Mouse (Mus musculus): Measurements from ENCODE around the gene Dpep3. TPM values are rescaled to one million over a fixed set of nuclear protein-coding genes. Genes with fewer than 3 reads are reported as not detected.

The Dpep3 gene
- polyA plus RNA-seq, 1 experiment from 2014 or later, result not detected

- no peak overlapping the region for H3K4me3 ChIP-seq
- H3K27ac ChIP-seq (replicated peaks), result no peak overlapping the region
- no peak overlapping the region for H3K4me2 ChIP-seq
- H3K27me3 ChIP-seq, result no peaks in the 10 kb centered on the region
- peaks cover 20% of the 10 kb centered on the region for H3K4me1 ChIP-seq (replicated peaks)
- no peak for ATAC-seq (ENCODE audit: low read depth)
- peaks cover 32% of the 10 kb centered on the region for H3K36me3 ChIP-seq
- no peak overlapping the region for H3K9ac ChIP-seq
- WGBS, result 92% methylated on average over 11 of the region's 11 CpGs
- H3K9me3 ChIP-seq, result no peaks in the 10 kb centered on the region
Observed at GRCm38 (mm10) chr8:105932525-105932924, 46.7 kb downstream of the Dpep3 start.

DNA sequence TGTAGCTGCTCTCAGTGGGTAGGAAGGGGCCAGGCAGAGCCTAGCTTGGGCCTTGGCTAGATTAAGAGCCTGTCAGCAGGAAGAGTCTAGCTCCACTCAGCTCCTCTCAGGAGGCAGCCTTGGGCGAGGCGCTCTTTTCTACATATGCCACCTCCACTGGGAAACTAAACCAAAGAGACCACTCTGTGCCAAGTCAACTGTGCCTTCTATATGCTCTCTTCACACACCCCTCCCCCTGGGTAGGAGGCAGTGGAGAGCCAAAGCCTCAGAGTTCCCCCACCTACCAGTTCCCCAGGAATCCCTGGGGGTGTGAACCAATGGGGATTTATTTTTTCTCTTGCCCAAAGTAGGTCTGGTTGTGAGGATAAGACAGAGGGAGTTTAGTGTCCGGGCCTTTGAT is 48.0 kb downstream of the Dpep3 start:
- no peak overlapping the region for H3K4me2 ChIP-seq
- peaks cover 34% of the 10 kb centered on the region for H3K36me3 ChIP-seq
- no peak overlapping the region for H3K4me3 ChIP-seq
- WGBS, result 93% methylated on average over 3 of the region's 3 CpGs
- no peak overlapping the region for H3K27ac ChIP-seq (replicated peaks)
- H3K4me1 ChIP-seq (replicated peaks), result peaks cover 15% of the 10 kb centered on the region
- no peaks in the 10 kb centered on the region for H3K27me3 ChIP-seq
- ATAC-seq (ENCODE audit: low read depth), result peak; percentile 13; the same call in 1 of the 2 replicates
- H3K9ac ChIP-seq, result no peak overlapping the region
- no peaks in the 10 kb centered on the region for H3K9me3 ChIP-seq

DNA sequence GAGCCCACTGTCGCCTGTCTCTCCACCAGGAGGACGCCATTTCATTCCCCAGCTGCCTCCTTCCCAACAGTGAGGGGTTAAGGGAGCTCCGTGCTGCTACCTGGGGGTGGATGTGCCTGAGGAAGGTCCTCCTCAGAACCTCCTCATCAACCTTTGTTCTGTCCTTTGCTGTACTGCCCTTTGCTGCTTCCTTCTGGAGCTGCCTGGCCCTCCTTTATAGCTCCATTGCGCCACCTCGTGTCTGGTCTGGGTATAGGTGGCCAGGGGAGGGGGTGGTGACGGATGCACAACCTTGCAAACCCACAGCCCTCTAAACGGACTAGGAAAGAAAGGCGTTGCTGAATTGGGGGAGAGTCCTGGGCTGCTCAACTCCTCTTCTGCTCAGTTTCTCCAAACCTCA is 48.6 kb downstream of the Dpep3 start:
- 18% methylated on average over 8 of the region's 8 CpGs for WGBS
- H3K9ac ChIP-seq, result peak overlapping the region; percentile 62

GRCm38 (mm10) chr8:105925123-105925522 is 54.1 kb downstream of the Dpep3 start:
- H3K4me3 ChIP-seq, result no peak overlapping the region
- H3K9me3 ChIP-seq, result no peaks in the 10 kb centered on the region
- no peak overlapping the region for H3K4me2 ChIP-seq
- no peak overlapping the region for H3K27ac ChIP-seq (replicated peaks)
- WGBS, result 82% methylated on average over 3 of the region's 3 CpGs
- no peaks in the 10 kb centered on the region for H3K27me3 ChIP-seq
- peaks cover under 1% of the 10 kb centered on the region; the same call in 1 of the 2 replicates for H3K4me1 ChIP-seq (replicated peaks)
- ATAC-seq (ENCODE audit: low read depth), result no peak
- no peak overlapping the region for H3K9ac ChIP-seq
- peaks cover 17% of the 10 kb centered on the region for H3K36me3 ChIP-seq

More for the DNA sequence above, 48.6 kb downstream of the Dpep3 start:
- Histone ChIP-seq H3K9me3 (no peaks in the 10 kb centered on the region), H3K4me2 (no peak overlapping the region), H3K4me1 (replicated peaks) (peaks cover 9% of the 10 kb centered on the region), H3K27ac (replicated peaks) (peak overlapping the region; percentile 47; the same call in 1 of the 2 replicates), H3K36me3 (peaks cover 39% of the 10 kb centered on the region), H3K4me3 (no peak overlapping the region), H3K27me3 (no peaks in the 10 kb centered on the region)
- peak; percentile 66 for ATAC-seq (ENCODE audit: low read depth)

Small RNAs within 50 kb of the gene (microRNA-seq; reads per million reads assigned to microRNA genes)
- not detected for gene Mir7074

Other genes starting within 250 kb of the Dpep3 start
- gene Gfod2, start 220.8 kb downstream of the Dpep3 start, polyA plus RNA-seq (2015; fragmentation: Nextera tagmentation; extraction: Ambion mirVana), result 66.7 and 72.4 TPM in 2 replicates
- gene Ranbp10, start 152.1 kb downstream of the Dpep3 start, polyA plus RNA-seq (2015; fragmentation: Nextera tagmentation; extraction: Ambion mirVana), result 11.6 and 13.0 TPM in 2 replicates
- 0.46 and 0.54 TPM in 2 replicates for gene Tsnaxip1, start 151.7 kb downstream of the Dpep3 start, polyA plus RNA-seq (2015; fragmentation: Nextera tagmentation; extraction: Ambion mirVana)
- gene Cenpt, start 126.2 kb downstream of the Dpep3 start, polyA plus RNA-seq (2015; fragmentation: Nextera tagmentation; extraction: Ambion mirVana), result 52.7 and 63.8 TPM in 2 replicates
- 61.4 and 64.1 TPM in 2 replicates for gene Thap11, start 124.3 kb downstream of the Dpep3 start, polyA plus RNA-seq (2015; fragmentation: Nextera tagmentation; extraction: Ambion mirVana)
- 198 and 201 TPM in 2 replicates for gene Nutf2, start 118.8 kb downstream of the Dpep3 start, polyA plus RNA-seq (2015; fragmentation: Nextera tagmentation; extraction: Ambion mirVana)
- gene Edc4, start 98.5 kb downstream of the Dpep3 start, polyA plus RNA-seq (2015; fragmentation: Nextera tagmentation; extraction: Ambion mirVana), result 43.9 and 48.6 TPM in 2 replicates
- gene Nrn1l, start 85.9 kb downstream of the Dpep3 start, polyA plus RNA-seq (2015; fragmentation: Nextera tagmentation; extraction: Ambion mirVana), result 0.46 and 0.54 TPM in 2 replicates
- 14.2 and 14.3 TPM in 2 replicates for gene Pskh1, start 79.0 kb downstream of the Dpep3 start, polyA plus RNA-seq (2015; fragmentation: Nextera tagmentation; extraction: Ambion mirVana)
- 3.1 and 3.6 TPM in 2 replicates for gene Ctrl, start 45.6 kb downstream of the Dpep3 start, polyA plus RNA-seq (2015; fragmentation: Nextera tagmentation; extraction: Ambion mirVana)
- gene Psmb10, start 41.0 kb downstream of the Dpep3 start, polyA plus RNA-seq (2015; fragmentation: Nextera tagmentation; extraction: Ambion mirVana), result 43.1 and 43.2 TPM in 2 replicates
- gene Lcat, start 36.0 kb downstream of the Dpep3 start, polyA plus RNA-seq (2015; fragmentation: Nextera tagmentation; extraction: Ambion mirVana), result 0.59 and 0.71 TPM in 2 replicates
- gene Slc12a4, start 13.3 kb downstream of the Dpep3 start, polyA plus RNA-seq (2015; fragmentation: Nextera tagmentation; extraction: Ambion mirVana), result 8.7 and 11.0 TPM in 2 replicates
- gene Dus2, start 11.9 kb upstream of the Dpep3 start, polyA plus RNA-seq (2015; fragmentation: Nextera tagmentation; extraction: Ambion mirVana), result 21.5 and 23.1 TPM in 2 replicates
- gene Dpep2nb, start 26.5 kb upstream of the Dpep3 start, polyA plus RNA-seq (2015; fragmentation: Nextera tagmentation; extraction: Ambion mirVana), result 0.24 TPM in 1 of 2 replicates, not detected in the other
- 20.7 and 22.2 TPM in 2 replicates for gene Ddx28, start 32.5 kb upstream of the Dpep3 start, polyA plus RNA-seq (2015; fragmentation: Nextera tagmentation; extraction: Ambion mirVana)
- gene Nfatc3, start 79.4 kb upstream of the Dpep3 start, polyA plus RNA-seq (2015; fragmentation: Nextera tagmentation; extraction: Ambion mirVana), result 4.1 and 4.2 TPM in 2 replicates
- gene Esrp2, start 157.5 kb upstream of the Dpep3 start, polyA plus RNA-seq (2015; fragmentation: Nextera tagmentation; extraction: Ambion mirVana), result 0.34 and 1.3 TPM in 2 replicates
- 18.1 and 18.8 TPM in 2 replicates for gene Pla2g15, start 171.0 kb upstream of the Dpep3 start, polyA plus RNA-seq (2015; fragmentation: Nextera tagmentation; extraction: Ambion mirVana)
- 67.3 and 72.5 TPM in 2 replicates for gene Slc7a6, start 189.4 kb upstream of the Dpep3 start, polyA plus RNA-seq (2015; fragmentation: Nextera tagmentation; extraction: Ambion mirVana)
- 37.7 and 41.7 TPM in 2 replicates for gene Slc7a6os, start 231.5 kb upstream of the Dpep3 start, polyA plus RNA-seq (2015; fragmentation: Nextera tagmentation; extraction: Ambion mirVana)
- gene Prmt7, start 231.5 kb upstream of the Dpep3 start, polyA plus RNA-seq (2015; fragmentation: Nextera tagmentation; extraction: Ambion mirVana), result 54.2 and 58.5 TPM in 2 replicates